Mouse (Mus musculus) forebrain, postnatal 0 days (tissue): ENCODE results near the gene Kank1. TPM values are rescaled to one million over a fixed set of nuclear protein-coding genes. Genes with fewer than 3 reads are reported as not detected.

Source experiments
- ATAC-seq: fragments of 200-750 bp; cut with Nextera tagmentation; 2 replicates; pipeline ENCODE4 v1.8.0; 2017; ENCODE audit warnings: mild to moderate bottlenecking, moderate library complexity
- DNase-seq: peaks from one replicate; pipeline ENCODE4 v3.0.0-alpha.2; 2015
- H3K27ac ChIP-seq: fragments of 300-500 bp; sonication (generic); 2 replicates; pipeline ENCODE4 v1.5.1; 2014; ENCODE audit warnings: low read depth, mild to moderate bottlenecking, antibody characterized with exemption, low read length, moderate library complexity, mixed read lengths
- H3K27me3 ChIP-seq: fragments of 300-500 bp; sonication (generic); 2 replicates; pipeline ENCODE4 v1.6.1; 2014; ENCODE audit warnings: mild to moderate bottlenecking, low read length, mixed read lengths; ENCODE audit not compliant: insufficient read depth
- H3K36me3 ChIP-seq: fragments of 300-500 bp; sonication (generic); 2 replicates; pipeline ENCODE4 v1.6.1; 2014; ENCODE audit warnings: mild to moderate bottlenecking, moderate library complexity; ENCODE audit not compliant: insufficient read depth
- H3K4me1 ChIP-seq: fragments of 300-500 bp; sonication (generic); 2 replicates; pipeline ENCODE4 v1.6.1; 2014; ENCODE audit warnings: antibody characterized with exemption; ENCODE audit not compliant: insufficient read depth
- H3K4me2 ChIP-seq: fragments of 300-500 bp; sonication (generic); 2 replicates; pipeline ENCODE4 v1.6.1; 2014; ENCODE audit warnings: low read depth, mild to moderate bottlenecking, moderate library complexity
- H3K4me3 ChIP-seq: fragments of 300-500 bp; sonication (generic); 2 replicates; pipeline ENCODE4 v1.5.1; 2014; ENCODE audit warnings: low read depth, low read length, mixed read lengths
- H3K9ac ChIP-seq: fragments of 300-500 bp; sonication (generic); 2 replicates; pipeline ENCODE4 v1.6.1; 2014; ENCODE audit warnings: mild to moderate bottlenecking
- H3K9me3 ChIP-seq: fragments of 300-500 bp; sonication (generic); 2 replicates; pipeline ENCODE4 v1.6.1; 2016; ENCODE audit warnings: low read length
- CTCF ChIP-seq: sonication (generic); IDR thresholded peaks from 2 replicates; pipeline ENCODE4 v1.5.1; 2016; ENCODE audit warnings: antibody characterized with exemption, control low read depth, low read depth
- WGBS: fragments of 180-500 bp; shearing (Covaris S2); extraction: QIAGEN DNeasy Blood & Tissue Kit; methylation state at CpG from one replicate; pipeline ENCODE4 v1.1.7; 2014; 5-methylcytosine and 5-hydroxymethylcytosine counted together
- polyA plus RNA-seq: library from polyadenylated mRNA; unstranded; fragments of >200 nt; fragmentation: Nextera tagmentation; extraction: Ambion mirVana; gene quantifications from 2 replicates; pipeline ENCODE4 v1.2.1, GENCODE M21; 2015
- total RNA-seq: library from RNA; depleted of rRNA; stranded (reverse); fragments of >200 nt; gene quantifications from 2 replicates; pipeline ENCODE4 v1.2.3, GENCODE M21; 2014

Gene Kank1
- total and polyA plus RNA-seq, 2 experiments from 2014 or later: 3.9 to 10.8 TPM

GRCm38 (mm10) chr19:25344371-25344770 lies 107.6 kb downstream of the Kank1 start:
- Histone ChIP-seq H3K27me3 (no peaks in the 10 kb centered on the region; the same call in 1 of the 2 replicates), H3K36me3 (no peaks in the 10 kb centered on the region), H3K4me2 (no peak overlapping the region; the same call in 1 of the 2 replicates), H3K4me1 (no peaks in the 10 kb centered on the region), H3K9me3 (no peaks in the 10 kb centered on the region), H3K27ac (no peak overlapping the region), H3K4me3 (no peak overlapping the region), H3K9ac (no peak overlapping the region)
- TF ChIP-seq CTCF: no peak
- no peak for DNase-seq
- no peak for ATAC-seq
- 35% methylated on average over 6 of the region's 6 CpGs for WGBS

- 85% methylated on average over 5 of the region's 5 CpGs for WGBS
- H3K36me3 ChIP-seq: no peaks in the 10 kb centered on the region
- no peak for DNase-seq
- no peaks in the 10 kb centered on the region for H3K4me1 ChIP-seq
- no peaks in the 10 kb centered on the region; the same call in 1 of the 2 replicates for H3K27me3 ChIP-seq
- no peak for ATAC-seq
- no peak overlapping the region for H3K9ac ChIP-seq
- no peak overlapping the region for H3K4me3 ChIP-seq
- H3K9me3 ChIP-seq: no peaks in the 10 kb centered on the region
- no peak overlapping the region for H3K27ac ChIP-seq
- no peak for TF ChIP-seq CTCF
- H3K4me2 ChIP-seq: no peak overlapping the region
Observed at GRCm38 (mm10) chr19:25345972-25346371, 109.2 kb downstream of the Kank1 start.

GRCm38 (mm10) chr19:25347515-25347914 lies 110.7 kb downstream of the Kank1 start:
- 72% methylated on average over 5 of the region's 5 CpGs for WGBS

GRCm38 (mm10) chr19:25351257-25351955 lies 114.6 kb downstream of the Kank1 start:
- TF ChIP-seq CTCF: no peak
- no peak overlapping the region for H3K4me3 ChIP-seq
- H3K27ac ChIP-seq: no peak overlapping the region
- H3K36me3 ChIP-seq: no peaks in the 10 kb centered on the region
- H3K9ac ChIP-seq: no peak overlapping the region
- DNase-seq (peak; percentile 48), ATAC-seq (peak; percentile 65)
- no peaks in the 10 kb centered on the region for H3K4me1 ChIP-seq
- H3K9me3 ChIP-seq: no peaks in the 10 kb centered on the region
- H3K4me2 ChIP-seq: 0 out of 2 replicates have a peak overlapping the region, but pooled peaks have one; percentile 24
- H3K27me3 ChIP-seq: no peaks in the 10 kb centered on the region; the same call in 1 of the 2 replicates
- 43% methylated on average over 15 of the region's 15 CpGs for WGBS

More at GRCm38 (mm10) chr19:25347515-25347914, 110.7 kb downstream of the Kank1 start:
- H3K9me3 ChIP-seq: no peaks in the 10 kb centered on the region
- no peak overlapping the region for H3K9ac ChIP-seq
- ATAC-seq: no peak
- H3K4me2 ChIP-seq: no peak overlapping the region
- no peak overlapping the region for H3K4me3 ChIP-seq
- no peak for DNase-seq
- no peak overlapping the region for H3K27ac ChIP-seq
- no peaks in the 10 kb centered on the region; the same call in 1 of the 2 replicates for H3K27me3 ChIP-seq
- no peaks in the 10 kb centered on the region for H3K36me3 ChIP-seq
- H3K4me1 ChIP-seq: no peaks in the 10 kb centered on the region
- no peak for TF ChIP-seq CTCF

GRCm38 (mm10) chr19:25357094-25357493 lies 120.3 kb downstream of the Kank1 start:
- Histone ChIP-seq H3K9me3 (no peaks in the 10 kb centered on the region), H3K27me3 (no peaks in the 10 kb centered on the region), H3K36me3 (no peaks in the 10 kb centered on the region), H3K4me2 (no peak overlapping the region), H3K9ac (no peak overlapping the region), H3K4me1 (no peaks in the 10 kb centered on the region), H3K27ac (no peak overlapping the region), H3K4me3 (no peak overlapping the region)
- DNase-seq (no peak), ATAC-seq (no peak)
- WGBS: 75% methylated on average over 11 of the region's 11 CpGs
- no peak for TF ChIP-seq CTCF

- 51% methylated on average over 8 of the region's 8 CpGs for WGBS
- H3K9ac ChIP-seq: no peak overlapping the region
- no peaks in the 10 kb centered on the region for H3K4me1 ChIP-seq
- no peaks in the 10 kb centered on the region for H3K9me3 ChIP-seq
- DNase-seq: no peak
- H3K4me3 ChIP-seq: no peak overlapping the region
- TF ChIP-seq CTCF: no peak
- no peak overlapping the region for H3K4me2 ChIP-seq
- no peaks in the 10 kb centered on the region for H3K27me3 ChIP-seq
- H3K27ac ChIP-seq: no peak overlapping the region
- ATAC-seq: no peak
- no peaks in the 10 kb centered on the region for H3K36me3 ChIP-seq
Observed at GRCm38 (mm10) chr19:25358486-25359120, 121.8 kb downstream of the Kank1 start.

- peak; percentile 29; the same call in 1 of the 2 replicates for ATAC-seq
- TF ChIP-seq CTCF: peak; percentile 30
- H3K4me2 ChIP-seq: no peak overlapping the region
- H3K27ac ChIP-seq: no peak overlapping the region
- no peak overlapping the region for H3K4me3 ChIP-seq
- no peaks in the 10 kb centered on the region for H3K9me3 ChIP-seq
- H3K27me3 ChIP-seq: no peaks in the 10 kb centered on the region
- no peaks in the 10 kb centered on the region for H3K36me3 ChIP-seq
- no peaks in the 10 kb centered on the region for H3K4me1 ChIP-seq
- DNase-seq: peak; percentile 26
- WGBS: 39% methylated on average over 9 of the region's 9 CpGs
- no peak overlapping the region for H3K9ac ChIP-seq
Observed at GRCm38 (mm10) chr19:25360571-25361029, 123.8 kb downstream of the Kank1 start.
